Mouse (Mus musculus) heart, postnatal 0 days (tissue): ENCODE results near the gene Paqr5.

Experiments used
- CTCF ChIP-seq: IDR thresholded peaks from 2 replicates; pipeline ENCODE4 v1.5.1; 2016; ENCODE audit warnings: antibody characterized with exemption, control low read depth, low read depth
- EP300 ChIP-seq: IDR thresholded peaks from 2 replicates; pipeline ENCODE4 v1.6.1; 2016; ENCODE audit warnings: antibody characterized with exemption, low read depth

DNA sequence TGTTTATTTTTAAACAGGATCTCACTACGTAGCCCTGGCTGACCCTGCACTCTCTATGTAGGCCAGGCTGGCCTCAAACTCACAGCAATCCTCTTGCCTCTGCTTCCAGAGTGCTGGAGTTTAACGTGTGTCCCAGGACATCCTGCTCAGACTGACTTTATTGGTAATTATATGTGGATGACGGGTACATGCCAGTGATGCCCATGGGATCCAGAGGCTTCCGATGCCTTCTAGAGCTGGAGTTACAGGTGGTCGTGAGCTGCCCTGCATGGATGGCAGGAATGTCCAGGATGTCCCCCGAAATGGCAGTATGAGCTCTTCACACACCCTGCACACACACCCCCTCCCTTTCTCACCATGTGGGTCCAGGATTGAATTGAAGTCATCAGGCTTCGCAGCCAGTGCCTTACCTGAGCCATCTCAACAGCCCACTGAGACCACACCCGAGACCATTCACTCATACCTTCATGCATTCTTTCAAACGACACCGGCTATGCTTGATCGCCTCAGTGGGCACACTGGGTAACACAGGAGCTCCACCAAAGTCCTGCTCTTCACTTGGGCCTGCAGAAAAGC is 117.7 kb downstream of the Paqr5 start:
- TF ChIP-seq CTCF = no peak
- TF ChIP-seq EP300 = no peak
